Mouse (Mus musculus) midbrain, postnatal 0 days (tissue): ENCODE data around the gene Tex48. TPM values are rescaled to one million over a fixed set of nuclear protein-coding genes. Genes with fewer than 3 reads are reported as not detected.

Experiments used
- ATAC-seq: fragments of 200-750 bp; cut with Nextera tagmentation; 2 replicates; pipeline ENCODE4 v1.8.0; 2017; ENCODE audit warnings: moderate number of reproducible peaks, mild to moderate bottlenecking, moderate TSS enrichment, moderate library complexity; ENCODE audit not compliant: low FRiP score
- DNase-seq: peaks from one replicate; pipeline ENCODE4 v3.0.0-alpha.2; 2015; ENCODE audit warnings: low spot score
- H3K27ac ChIP-seq: fragments of 300-500 bp; sonication (generic); 2 replicates; pipeline ENCODE4 v1.5.1; 2014; ENCODE audit warnings: low read depth, mild to moderate bottlenecking, low read length, mixed read lengths
- H3K27me3 ChIP-seq: fragments of 300-500 bp; sonication (generic); 2 replicates; pipeline ENCODE4 v1.6.1; 2014; ENCODE audit warnings: low read length, control low read depth, mixed read lengths; ENCODE audit not compliant: insufficient read depth
- H3K36me3 ChIP-seq: fragments of 300-500 bp; sonication (generic); 2 replicates; pipeline ENCODE4 v1.6.1; 2014; ENCODE audit warnings: low read length, control low read depth, mixed read lengths; ENCODE audit not compliant: insufficient read depth
- H3K4me1 ChIP-seq: fragments of 300-500 bp; sonication (generic); 2 replicates; pipeline ENCODE4 v1.6.1; 2014; ENCODE audit warnings: mild to moderate bottlenecking, control low read depth, antibody characterized with exemption, low read length, mixed read lengths; ENCODE audit not compliant: insufficient read depth
- H3K4me2 ChIP-seq: fragments of 300-500 bp; sonication (generic); 2 replicates; pipeline ENCODE4 v1.6.1; 2014; ENCODE audit warnings: low read depth, mild to moderate bottlenecking, low read length, mixed read lengths; ENCODE audit not compliant: poor library complexity, severe bottlenecking
- H3K4me3 ChIP-seq: fragments of 300-500 bp; sonication (generic); 2 replicates; pipeline ENCODE4 v1.5.1; 2014; ENCODE audit warnings: low read depth, mild to moderate bottlenecking, low read length, moderate library complexity
- H3K9ac ChIP-seq: fragments of 300-500 bp; sonication (generic); replicated peaks from 2 replicates; pipeline ENCODE4 v1.6.1; 2014; ENCODE audit warnings: mild to moderate bottlenecking, low read length, moderate library complexity, mixed read lengths; ENCODE audit not compliant: poor library complexity, severe bottlenecking
- H3K9me3 ChIP-seq: fragments of 300-500 bp; sonication (generic); 2 replicates; pipeline ENCODE4 v1.6.1; 2016; ENCODE audit warnings: low read length, control low read depth
- CTCF ChIP-seq: IDR thresholded peaks from 2 replicates; pipeline ENCODE4 v1.5.1; 2016; ENCODE audit warnings: antibody characterized with exemption, mild to moderate bottlenecking
- WGBS: fragments of 180-500 bp; shearing (Covaris S2); extraction: QIAGEN DNeasy Blood & Tissue Kit; methylation state at CpG from one replicate; pipeline ENCODE4 v1.1.7; 2014; 5-methylcytosine and 5-hydroxymethylcytosine counted together
- polyA plus RNA-seq: library from polyadenylated mRNA; unstranded; fragments of >200 nt; fragmentation: Nextera tagmentation; extraction: Ambion mirVana; gene quantifications from 2 replicates; pipeline ENCODE4 v1.2.1, GENCODE M21; 2015
- total RNA-seq: library from RNA; depleted of rRNA; stranded (reverse); fragments of >200 nt; gene quantifications from 2 replicates; pipeline ENCODE4 v1.2.3, GENCODE M21; 2014

The Tex48 gene
- total and polyA plus RNA-seq, 2 experiments from 2014 or later: not detected

GRCm38 (mm10) chr4:63633181-63633580, 11.0 kb upstream of the Tex48 start:
- no peak overlapping the region for H3K9ac ChIP-seq
- H3K4me3 ChIP-seq: no peak overlapping the region
- H3K27ac ChIP-seq: no peak overlapping the region
- H3K36me3 ChIP-seq: no peaks in the 10 kb centered on the region
- DNase-seq (no peak), ATAC-seq (no peak)
- TF ChIP-seq CTCF: no peak
- no peaks in the 10 kb centered on the region for H3K9me3 ChIP-seq
- H3K4me2 ChIP-seq: no peak overlapping the region
- 74% methylated on average over 2 of the region's 2 CpGs for WGBS
- no peaks in the 10 kb centered on the region for H3K27me3 ChIP-seq
- H3K4me1 ChIP-seq: no peaks in the 10 kb centered on the region

GRCm38 (mm10) chr4:63627111-63627510, 4.9 kb upstream of the Tex48 start:
- no peak overlapping the region for H3K4me3 ChIP-seq
- ATAC-seq (no peak), DNase-seq (no peak)
- H3K9ac ChIP-seq: no peak overlapping the region
- H3K4me2 ChIP-seq: no peak overlapping the region
- no peaks in the 10 kb centered on the region for H3K36me3 ChIP-seq
- TF ChIP-seq CTCF: no peak
- no peaks in the 10 kb centered on the region for H3K4me1 ChIP-seq
- no peak overlapping the region for H3K27ac ChIP-seq
- 86% methylated on average over 8 of the region's 8 CpGs for WGBS
- H3K9me3 ChIP-seq: no peaks in the 10 kb centered on the region
- H3K27me3 ChIP-seq: no peaks in the 10 kb centered on the region

- 76% methylated on average over 3 of the region's 3 CpGs for WGBS
- Histone ChIP-seq H3K4me1 (no peaks in the 10 kb centered on the region), H3K27ac (no peak overlapping the region), H3K27me3 (no peaks in the 10 kb centered on the region), H3K4me3 (no peak overlapping the region), H3K36me3 (no peaks in the 10 kb centered on the region), H3K9me3 (no peaks in the 10 kb centered on the region), H3K9ac (no peak overlapping the region), H3K4me2 (no peak overlapping the region)
- ATAC-seq (no peak), DNase-seq (no peak)
- TF ChIP-seq CTCF: no peak
Observed at GRCm38 (mm10) chr4:63625563-63626080, 3.4 kb upstream of the Tex48 start.

GRCm38 (mm10) chr4:63621861-63622260, 367 bp downstream of the Tex48 start:
- Histone ChIP-seq H3K9me3 (no peaks in the 10 kb centered on the region), H3K4me3 (no peak overlapping the region), H3K4me2 (no peak overlapping the region), H3K27ac (no peak overlapping the region), H3K4me1 (no peaks in the 10 kb centered on the region), H3K9ac (no peak overlapping the region), H3K36me3 (no peaks in the 10 kb centered on the region), H3K27me3 (no peaks in the 10 kb centered on the region)
- DNase-seq (no peak), ATAC-seq (no peak)
- TF ChIP-seq CTCF: no peak
- 82% methylated on average over 2 of the region's 2 CpGs for WGBS

GRCm38 (mm10) chr4:63608391-63608790, 13.8 kb downstream of the Tex48 start:
- TF ChIP-seq CTCF: no peak
- no peaks in the 10 kb centered on the region for H3K9me3 ChIP-seq
- DNase-seq (peak; percentile 5), ATAC-seq (peak; percentile 49; the same call in 1 of the 2 replicates)
- no peak overlapping the region for H3K27ac ChIP-seq
- no peak overlapping the region for H3K9ac ChIP-seq
- H3K4me1 ChIP-seq: no peaks in the 10 kb centered on the region
- no peaks in the 10 kb centered on the region for H3K36me3 ChIP-seq
- no peak overlapping the region for H3K4me3 ChIP-seq
- no peak overlapping the region for H3K4me2 ChIP-seq
- H3K27me3 ChIP-seq: no peaks in the 10 kb centered on the region
- WGBS: 72% methylated on average over 7 of the region's 7 CpGs

GRCm38 (mm10) chr4:63605968-63606367, 16.3 kb downstream of the Tex48 start:
- ATAC-seq: no peak
- WGBS: 86% methylated on average over 1 of the region's 1 CpGs
- no peak overlapping the region for H3K9ac ChIP-seq

More at GRCm38 (mm10) chr4:63605968-63606367, 16.3 kb downstream of the Tex48 start:
- Histone ChIP-seq H3K27ac (no peak overlapping the region), H3K4me2 (no peak overlapping the region), H3K4me1 (no peaks in the 10 kb centered on the region), H3K9me3 (no peaks in the 10 kb centered on the region), H3K36me3 (no peaks in the 10 kb centered on the region), H3K27me3 (no peaks in the 10 kb centered on the region), H3K4me3 (no peak overlapping the region)
- TF ChIP-seq CTCF: no peak
- no peak for DNase-seq
